Mouse (Mus musculus) spleen, adult 2 months (tissue): ENCODE measurements at regions not wholly inside any gene's neighbourhood (a gene's known extent, or its start where the extent isn't known, plus 50 kb on each side); places are given as distances from the start of the nearest gene placed in this dataset.

ENCODE experiments used
- CTCF ChIP-seq: fragments of 200-500 bp; IDR thresholded peaks from 2 replicates; pipeline ENCODE4 v1.5.1; 2011; ENCODE audit warnings: mild to moderate bottlenecking, inconsistent platforms; ENCODE audit not compliant: insufficient read depth, insufficient read length, insufficient replicate concordance; ENCODE audit errors: extremely low read depth
- POLR2A ChIP-seq: fragments of 200-500 bp; IDR thresholded peaks from 2 replicates; pipeline ENCODE4 v1.6.1; 2011; ENCODE audit warnings: low read depth, low read length, inconsistent platforms

DNA sequence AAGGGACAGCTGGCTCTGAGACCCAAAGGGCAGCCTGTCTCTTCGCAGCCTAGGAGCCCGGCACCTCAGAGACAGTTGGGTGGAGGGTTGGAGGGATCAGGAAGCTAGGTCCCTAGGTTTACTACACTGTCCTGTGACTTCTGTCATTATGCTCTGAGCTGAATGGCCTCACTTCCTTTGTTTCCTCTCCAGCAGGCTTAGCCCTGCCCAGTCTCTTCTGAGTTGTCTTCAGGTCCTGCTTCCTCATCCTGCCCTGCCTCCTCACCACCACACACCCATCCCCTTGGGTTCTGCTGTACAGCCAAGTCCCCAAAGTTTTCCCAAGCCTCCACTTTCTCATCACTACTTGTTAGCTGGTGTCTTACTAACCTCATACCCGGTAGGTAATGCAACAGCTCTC, 122.7 kb upstream of the Ccdc122 start:
- TF ChIP-seq POLR2A (no peak), CTCF (no peak)
